Mouse (Mus musculus): ENCODE data around the gene Fmnl3. TPM values are rescaled to one million over a fixed set of nuclear protein-coding genes. Genes with fewer than 3 reads are reported as not detected.
A peak's percentile ranks its signal among the peaks of the same experiment; 100 is the strongest.

Gene Fmnl3
- total RNA-seq, 2 experiments from 2014 or later, result 27.6 to 31.7 TPM

GRCm38 (mm10) chr15:99344148-99344870 is 26.0 kb downstream of the Fmnl3 start:
- no peak for DNase-seq

GRCm38 (mm10) chr15:99343414-99344147 is 26.7 kb downstream of the Fmnl3 start:
- no peak for DNase-seq

- DNase-seq, result no peak
These were observed 27.9 kb downstream of the Fmnl3 start for GRCm38 (mm10) chr15:99342194-99342981.

- no peak for DNase-seq
These were observed 29.2 kb downstream of the Fmnl3 start for GRCm38 (mm10) chr15:99341102-99341501.

GRCm38 (mm10) chr15:99339669-99340068 is 30.6 kb downstream of the Fmnl3 start:
- DNase-seq, result no peak

- DNase-seq, result no peak
These were observed 31.4 kb downstream of the Fmnl3 start for GRCm38 (mm10) chr15:99338916-99339315.

- no peak for DNase-seq
These were observed 34.4 kb downstream of the Fmnl3 start for GRCm38 (mm10) chr15:99335801-99336320.

GRCm38 (mm10) chr15:99334500-99334899 is 35.8 kb downstream of the Fmnl3 start:
- no peak for DNase-seq

- DNase-seq, result no peak
These were observed 36.6 kb downstream of the Fmnl3 start for GRCm38 (mm10) chr15:99333676-99334065.

- DNase-seq, result peak; percentile 67
These were observed 37.2 kb downstream of the Fmnl3 start for GRCm38 (mm10) chr15:99332921-99333675.

- DNase-seq, result no peak
These were observed 38.2 kb downstream of the Fmnl3 start for GRCm38 (mm10) chr15:99332111-99332510.

GRCm38 (mm10) chr15:99331341-99331740 is 38.9 kb downstream of the Fmnl3 start:
- no peak for DNase-seq

GRCm38 (mm10) chr15:99330324-99330723 is 40.0 kb downstream of the Fmnl3 start:
- no peak for DNase-seq

- DNase-seq, result no peak
These were observed 42.3 kb downstream of the Fmnl3 start for GRCm38 (mm10) chr15:99328011-99328410.

- DNase-seq, result peak; percentile 51
These were observed 43.3 kb downstream of the Fmnl3 start for GRCm38 (mm10) chr15:99326959-99327358.

GRCm38 (mm10) chr15:99326407-99326806 is 43.9 kb downstream of the Fmnl3 start:
- no peak for DNase-seq

- no peak for DNase-seq
These were observed 44.7 kb downstream of the Fmnl3 start for GRCm38 (mm10) chr15:99325598-99325997.

- no peak for DNase-seq
These were observed 46.1 kb downstream of the Fmnl3 start for GRCm38 (mm10) chr15:99324151-99324550.

GRCm38 (mm10) chr15:99320978-99321377 is 49.3 kb downstream of the Fmnl3 start:
- no peak for DNase-seq

- no peak for DNase-seq
These were observed 50.1 kb downstream of the Fmnl3 start for GRCm38 (mm10) chr15:99320168-99320674.

GRCm38 (mm10) chr15:99319411-99319871 is 50.8 kb downstream of the Fmnl3 start:
- DNase-seq, result no peak
